7 mouse cellular contexts compared by ENCODE assay signal in the genomic region with DNA sequence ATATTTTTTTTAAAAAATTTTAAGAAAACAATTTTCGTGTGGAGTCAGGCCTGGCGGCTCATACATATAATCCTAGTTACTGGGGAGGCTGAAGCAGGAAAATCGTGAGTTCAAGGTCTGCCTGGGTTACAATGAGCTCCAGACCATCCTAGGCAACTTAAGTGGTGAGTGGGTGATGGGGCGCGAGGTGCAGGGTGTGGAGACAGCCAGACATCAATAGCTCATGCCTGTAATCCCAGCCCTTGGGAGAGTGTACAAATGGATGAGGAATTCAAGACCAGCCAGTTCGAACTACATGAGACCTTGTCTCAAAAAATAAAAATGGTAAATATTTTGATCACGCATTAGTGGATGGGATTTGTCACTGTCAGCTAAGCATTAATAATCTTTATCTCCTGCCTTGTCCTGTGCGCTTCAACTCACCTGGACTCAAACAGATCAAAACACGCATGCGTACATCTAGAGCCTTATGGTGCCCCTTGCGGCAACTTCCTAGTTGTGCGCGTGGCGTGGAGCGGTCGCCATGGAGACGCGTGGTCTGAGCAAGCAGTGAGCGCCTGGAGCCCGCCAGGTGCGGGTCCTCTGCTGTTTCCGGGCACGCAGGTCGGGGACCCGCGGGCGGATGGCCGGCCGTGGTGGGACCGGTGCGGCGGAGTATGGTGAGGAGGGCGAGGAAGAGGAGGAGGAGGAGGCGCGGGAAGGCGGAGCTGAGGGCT. TPM values are rescaled to one million over a fixed set of nuclear protein-coding genes. Genes with fewer than 3 reads are reported as not detected.
DNase-seq lines count a peak whose midpoint lies in the region; ATAC-seq and TF ChIP-seq lines count a peak whose summit lies in the region.

A gene (plus strand): TSS at position 473 of the 716 bp plus-strand sequence.

- no peak for TF ChIP-seq EP300 in heart, adult 2 months (IDR thresholded peaks at IDR 0.05; ENCODE audit: insufficient read depth, low read depth, low read length)

- 0 out of 2 replicates have a peak, but pooled peaks cover 3% of the 10 kb centered on the region for H3K4me1 ChIP-seq in embryonic facial prominence, embryonic 12.5 days
- H3K4me1 ChIP-seq in heart, adult 2 months (ENCODE audit: control insufficient read depth, insufficient read depth, low read length): peaks cover 1% of the 10 kb centered on the region
- 0 out of 2 replicates have a peak, but pooled peaks cover 2% of the 10 kb centered on the region for H3K4me1 ChIP-seq in kidney, adult 2 months (ENCODE audit: control insufficient read depth, insufficient read depth, low read length)
- H3K4me1 ChIP-seq in limb, embryonic 11.5 days (ENCODE audit: control insufficient read depth, insufficient read depth, low read length): no peaks in the 10 kb centered on the region
- 0 out of 2 replicates have a peak, but pooled peaks cover 8% of the 10 kb centered on the region for H3K4me1 ChIP-seq in midbrain, embryonic 14.5 days (ENCODE audit: control insufficient read depth, insufficient read depth, low read length)

- peak within 1 kb of the TSS; percentile 79 for H3K4me2 ChIP-seq in embryonic facial prominence, embryonic 12.5 days (replicated peaks)
- H3K4me2 ChIP-seq in limb, embryonic 11.5 days (ENCODE audit: low read depth, severe bottlenecking): peak within 1 kb of the TSS; percentile 93
- peak within 1 kb of the TSS; percentile 72 for H3K4me2 ChIP-seq in midbrain, embryonic 14.5 days (ENCODE audit: low read length)

- intact Hi-C loops in heart, adult 2 months (cut with DNase I): no loop called here

- no peaks in the 10 kb centered on the region for H3K36me3 ChIP-seq in embryonic facial prominence, embryonic 12.5 days
- no peaks in the 10 kb centered on the region for H3K36me3 ChIP-seq in heart, adult 2 months (ENCODE audit: control insufficient read depth, insufficient read depth, low read length)
- no peaks in the 10 kb centered on the region for H3K36me3 ChIP-seq in kidney, adult 2 months (ENCODE audit: control insufficient read depth, insufficient read depth, low read length)
- H3K36me3 ChIP-seq in limb, embryonic 11.5 days (ENCODE audit: control insufficient read depth, insufficient read depth, low read length): no peaks in the 10 kb centered on the region
- H3K36me3 ChIP-seq in midbrain, embryonic 14.5 days (ENCODE audit: control insufficient read depth, insufficient read depth, low read length): no peaks in the 10 kb centered on the region

- no peaks in the 10 kb centered on the region for H3K9me3 ChIP-seq in embryonic facial prominence, embryonic 12.5 days
- no peaks in the 10 kb centered on the region for H3K9me3 ChIP-seq in limb, embryonic 11.5 days (ENCODE audit: control insufficient read depth, low read length)
- H3K9me3 ChIP-seq in midbrain, embryonic 14.5 days (ENCODE audit: control insufficient read depth, low read length): no peaks in the 10 kb centered on the region

- no peak for TF ChIP-seq POLR2A in heart, adult 2 months (IDR thresholded peaks at IDR 0.05; ENCODE audit: insufficient read depth, low read depth, low read length)
- TF ChIP-seq POLR2A in kidney, adult 2 months (IDR thresholded peaks at IDR 0.05; ENCODE audit: low read depth, low read length): no peak

- DNase-seq in adrenal gland, postnatal 25 days: peak; percentile 77
- DNase-seq in heart, adult 2 months: peak; percentile 76 to 80
- peak; percentile 89 for DNase-seq in kidney, adult 2 months
- DNase-seq in limb, embryonic 11.5 days (ENCODE audit: low spot score): peak; percentile 89
- peak; percentile 93 for DNase-seq in midbrain, embryonic 14.5 days
- DNase-seq in spleen, adult 18-20 months: peak; percentile 82 to 88

- peak; percentile 74 for TF ChIP-seq CTCF in heart, adult 2 months (IDR thresholded peaks at IDR 0.05)
- TF ChIP-seq CTCF in kidney, adult 2 months (conservative IDR thresholded peaks at IDR 0.05; ENCODE audit: insufficient read depth, insufficient read length, low read depth, low read length): peak; percentile 73

- H3K79me2 ChIP-seq in heart, adult 2 months (replicated peaks; ENCODE audit: control insufficient read depth, insufficient read depth, low read length): no peaks in the 10 kb centered on the region

- H3K27me3 ChIP-seq in embryonic facial prominence, embryonic 12.5 days: peaks cover 18% of the 10 kb centered on the region
- no peaks in the 10 kb centered on the region for H3K27me3 ChIP-seq in heart, adult 2 months (ENCODE audit: control insufficient read depth, insufficient read depth, low read length)
- H3K27me3 ChIP-seq in kidney, adult 2 months (replicated peaks; ENCODE audit: control insufficient read depth, insufficient read depth, low read length): no peaks in the 10 kb centered on the region
- peaks cover 10% of the 10 kb centered on the region for H3K27me3 ChIP-seq in limb, embryonic 11.5 days (ENCODE audit: control insufficient read depth, insufficient read depth, low read length)
- H3K27me3 ChIP-seq in midbrain, embryonic 14.5 days (ENCODE audit: control insufficient read depth, insufficient read depth, low read length): no peaks in the 10 kb centered on the region

- WGBS in embryonic facial prominence, embryonic 12.5 days: 12% methylated on average over 36 of the region's 36 CpGs
- 13% methylated on average over 34 of the region's 36 CpGs for WGBS in heart, adult 2 months
- 13% methylated on average over 34 of the region's 36 CpGs for WGBS in kidney, adult 2 months
- WGBS in limb, embryonic 11.5 days: 13% methylated on average over 36 of the region's 36 CpGs
- WGBS in midbrain, embryonic 14.5 days: 13% methylated on average over 34 of the region's 36 CpGs

- no peak within 1 kb of the TSS for H3K27ac ChIP-seq in embryonic facial prominence, embryonic 12.5 days
- H3K27ac ChIP-seq in heart, adult 2 months: no peak within 1 kb of the TSS
- no peak within 1 kb of the TSS for H3K27ac ChIP-seq in kidney, adult 2 months (ENCODE audit: insufficient read depth, low read depth, low read length)
- no peak within 1 kb of the TSS for H3K27ac ChIP-seq in limb, embryonic 11.5 days (replicated peaks; ENCODE audit: low read depth, low read length)
- no peak within 1 kb of the TSS for H3K27ac ChIP-seq in midbrain, embryonic 14.5 days (replicated peaks; ENCODE audit: low read depth, low read length)

- no peak for ATAC-seq in embryonic facial prominence, embryonic 12.5 days (ENCODE audit: insufficient number of reproducible peaks, insufficient read depth, low FRiP score, low TSS enrichment)
- ATAC-seq in limb, embryonic 11.5 days (ENCODE audit: insufficient number of reproducible peaks, low FRiP score, low TSS enrichment, low read depth): peak; percentile 80
- peak; percentile 62 for ATAC-seq in midbrain, embryonic 14.5 days (ENCODE audit: low FRiP score, low TSS enrichment)

- peak within 1 kb of the TSS; percentile 55 for H3K4me3 ChIP-seq in embryonic facial prominence, embryonic 12.5 days
- H3K4me3 ChIP-seq in heart, adult 2 months: peak within 1 kb of the TSS; percentile 52
- H3K4me3 ChIP-seq in kidney, adult 2 months (ENCODE audit: insufficient read depth, low read depth, low read length): peak within 1 kb of the TSS; percentile 62
- peak within 1 kb of the TSS; percentile 54 for H3K4me3 ChIP-seq in limb, embryonic 11.5 days (ENCODE audit: low read depth, low read length)
- H3K4me3 ChIP-seq in midbrain, embryonic 14.5 days (replicated peaks; ENCODE audit: low read depth, low read length): peak within 1 kb of the TSS; percentile 48

- H3K9ac ChIP-seq in embryonic facial prominence, embryonic 12.5 days: peak within 1 kb of the TSS; percentile 38
- 0 out of 2 replicates have a peak within 1 kb of the TSS, but pooled peaks have one; percentile 3 for H3K9ac ChIP-seq in heart, adult 2 months (ENCODE audit: low read depth, low read length)
- 0 out of 2 replicates have a peak within 1 kb of the TSS, but pooled peaks have one; percentile 47 for H3K9ac ChIP-seq in limb, embryonic 11.5 days (ENCODE audit: low read length)
- peak within 1 kb of the TSS; percentile 42; the same call in 1 of the 2 replicates for H3K9ac ChIP-seq in midbrain, embryonic 14.5 days (replicated peaks; ENCODE audit: low read length)

RNA-seq across cellular contexts. Expression of the gene that starts here (rescaled TPM):
- total RNA-seq in adrenal gland, postnatal 25 days (2021): not detected in 2 replicates
- 0.29 and 1.0 TPM in 2 replicates for polyA plus RNA-seq in embryonic facial prominence, embryonic 12.5 days (2016; fragmentation: Nextera tagmentation; extraction: Ambion mirVana)
- not detected for total RNA-seq in heart, adult 2 months (2021)
- 1.3 TPM in 1 of 2 replicates, not detected in the other for polyA plus RNA-seq in heart, adult 2 months (2012; rRNA removed)
- polyA plus RNA-seq in kidney, adult 2 months (2012; rRNA removed): 0.08 and 0.10 TPM in 2 replicates
- polyA plus RNA-seq in limb, embryonic 11.5 days (2014; fragmentation: Nextera tagmentation; extraction: Ambion mirVana): 0.16 TPM in 1 of 2 replicates, not detected in the other
- polyA plus RNA-seq in midbrain, embryonic 14.5 days (2014; fragmentation: Nextera tagmentation; extraction: Ambion mirVana): 2.1 and 2.7 TPM in 2 replicates

Comparison
In these comparisons a context has a peak if more than half of its experiments do, and no peak if none do; other contexts are left out.
1. Peak in DNase-seq in adrenal gland, postnatal 25 days; RNA of the gene not detected or under 1 TPM.
2. Peak in DNase-seq and H3K4me3 ChIP-seq in kidney, adult 2 months; RNA of the gene not detected or under 1 TPM.
3. Peak in DNase-seq, ATAC-seq, H3K4me3 ChIP-seq, H3K9ac ChIP-seq and H3K4me2 ChIP-seq in limb, embryonic 11.5 days; RNA of the gene not detected or under 1 TPM.